Mouse (Mus musculus): ENCODE results near the gene Mok.
"Not testable (repeated sequence)": the region's sequence is repeated elsewhere in the genome, so short reads cannot be mapped to it uniquely, and the experiment has no call there.

Mok gene

DNA sequence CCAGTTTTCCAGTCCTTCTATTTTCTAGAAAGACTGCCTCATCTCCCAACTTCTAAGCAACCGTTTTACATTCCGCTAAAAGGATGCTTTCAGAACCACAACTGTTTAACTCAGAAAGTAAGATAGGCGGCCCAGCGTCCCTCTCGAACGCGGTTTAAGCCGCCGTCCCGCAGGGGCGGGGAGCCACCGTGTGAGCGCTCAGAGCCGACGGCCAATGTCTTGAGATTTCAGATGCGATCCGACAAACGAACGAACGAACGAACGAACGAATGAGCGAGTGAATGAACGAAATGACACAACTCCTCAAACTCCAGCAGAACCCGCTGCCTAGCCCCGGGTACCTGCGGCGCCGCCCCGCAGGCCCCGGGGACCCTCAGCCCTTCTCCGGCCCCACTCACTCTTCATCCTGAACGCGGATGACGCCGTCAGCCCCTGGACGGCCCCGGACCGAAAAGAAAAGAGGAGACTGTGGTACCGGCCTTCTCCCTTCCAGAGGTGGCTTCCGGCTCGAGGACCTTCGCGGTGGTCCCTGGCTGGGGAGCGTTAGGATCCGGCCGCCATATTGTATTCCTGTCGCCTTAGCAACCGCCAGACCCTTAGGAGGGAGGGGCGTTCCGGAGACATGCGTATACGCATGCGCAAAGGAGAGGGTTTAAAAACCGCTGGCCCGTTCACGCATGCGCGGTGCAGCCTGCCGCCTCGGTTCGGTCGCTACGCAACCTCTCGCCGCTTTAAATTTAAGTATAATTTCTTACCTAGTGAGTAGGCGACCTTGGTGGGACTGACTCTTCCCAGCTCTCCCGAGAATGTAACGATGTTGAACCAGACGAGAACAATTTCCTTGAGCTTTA, at the start of gene Mok:
TSS of gene Mok (minus strand) at position 592 of the 851 bp plus-strand sequence.
- DNase-seq (ENCODE audit: low spot score): peak; percentile 92

DNA sequence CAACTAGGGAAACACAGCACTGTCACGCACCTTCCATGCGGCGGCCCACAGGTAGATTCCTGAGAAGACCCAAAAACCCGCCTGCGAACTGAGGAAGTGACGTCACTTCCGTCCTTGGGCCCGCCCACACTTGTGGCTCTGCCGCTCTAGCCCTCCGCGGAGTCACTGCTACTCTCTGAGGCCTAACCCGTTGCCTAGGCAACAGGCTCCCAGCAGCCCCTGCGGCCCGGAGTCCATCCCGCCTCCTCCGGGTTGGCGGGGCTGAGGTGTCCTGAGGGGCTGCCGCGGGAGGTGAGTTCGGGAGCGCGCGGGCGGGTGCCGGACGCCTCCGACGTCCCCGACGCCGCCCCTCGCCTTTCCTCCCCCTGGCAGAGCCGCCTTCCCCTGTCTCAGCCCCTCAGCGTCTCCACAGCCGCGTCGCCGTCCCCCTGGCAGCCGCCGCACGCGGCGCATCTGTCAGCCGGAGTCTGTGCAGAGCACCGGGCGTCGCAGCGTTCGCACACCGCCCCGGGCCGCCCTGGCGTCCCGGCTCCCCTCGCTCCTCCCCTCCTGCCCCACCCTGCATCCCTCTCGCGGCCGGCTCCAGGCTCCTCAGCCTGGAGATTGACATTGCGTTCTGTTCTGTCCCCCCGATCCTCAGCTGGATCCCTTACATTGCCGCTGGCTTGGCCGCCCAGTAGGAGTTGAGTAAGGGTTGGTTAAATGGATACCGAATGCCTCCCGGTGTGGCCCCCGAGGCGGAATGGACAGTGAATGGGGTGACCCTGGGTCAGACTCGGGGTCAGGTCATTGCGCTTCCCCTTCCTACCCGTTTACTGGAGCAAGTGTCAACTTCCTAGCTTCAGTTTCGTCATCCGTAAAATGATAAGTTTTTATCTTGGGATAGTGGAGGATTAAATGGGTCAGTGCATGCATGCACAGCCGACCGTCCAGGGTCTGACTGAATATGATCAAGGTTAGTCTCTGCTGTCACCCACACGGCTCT, 48.6 kb upstream of the Mok start, which contains the start of the genes Cinp and Tecpr2:
TSS of gene Cinp (minus strand) at position 110 of the 985 bp plus-strand sequence.
TSS of gene Tecpr2 (plus strand) at position 229 of the 985 bp plus-strand sequence.
- peak; percentile 96 for DNase-seq (ENCODE audit: low spot score)

DNA sequence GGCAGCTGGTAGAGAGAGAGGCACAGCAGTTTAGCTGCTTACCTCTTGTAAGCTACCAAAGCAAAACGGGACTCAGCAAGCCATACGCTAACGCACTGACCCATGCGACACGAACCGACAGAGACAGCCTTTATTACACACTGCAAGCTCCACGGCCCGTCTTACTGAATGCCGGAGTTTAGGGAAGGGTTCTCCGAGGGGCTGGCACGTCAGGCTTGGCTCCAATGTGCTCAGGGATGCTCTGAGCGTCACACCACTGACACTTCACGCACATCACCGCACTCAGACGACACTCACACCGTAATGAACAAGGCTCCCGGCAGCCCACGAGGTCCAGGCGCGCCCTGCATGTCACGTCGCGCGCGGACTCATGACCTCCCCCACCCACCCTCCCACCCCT, 47.9 kb upstream of the Mok start:
- no peak for DNase-seq (ENCODE audit: low spot score)

DNA sequence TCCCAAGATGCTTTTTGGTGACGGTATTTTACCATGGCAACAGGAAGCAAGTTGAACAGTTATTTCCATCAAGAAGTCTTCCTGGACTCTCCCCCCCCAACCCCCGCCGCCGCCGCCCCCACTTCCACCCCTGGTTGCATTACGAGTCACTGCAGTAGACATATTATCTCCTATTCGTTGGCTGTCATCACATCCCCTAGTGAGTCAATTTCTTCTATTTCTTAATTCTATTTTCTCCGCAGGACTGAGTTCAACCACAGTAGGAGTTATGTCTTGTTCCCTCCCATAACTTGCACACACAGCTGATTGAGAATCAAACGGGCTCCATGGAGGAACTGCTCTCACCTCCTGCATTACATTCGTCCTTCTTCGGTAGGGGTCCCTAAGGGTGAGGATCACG, 47.4 kb upstream of the Mok start:
- no peak for DNase-seq (ENCODE audit: low spot score)

DNA sequence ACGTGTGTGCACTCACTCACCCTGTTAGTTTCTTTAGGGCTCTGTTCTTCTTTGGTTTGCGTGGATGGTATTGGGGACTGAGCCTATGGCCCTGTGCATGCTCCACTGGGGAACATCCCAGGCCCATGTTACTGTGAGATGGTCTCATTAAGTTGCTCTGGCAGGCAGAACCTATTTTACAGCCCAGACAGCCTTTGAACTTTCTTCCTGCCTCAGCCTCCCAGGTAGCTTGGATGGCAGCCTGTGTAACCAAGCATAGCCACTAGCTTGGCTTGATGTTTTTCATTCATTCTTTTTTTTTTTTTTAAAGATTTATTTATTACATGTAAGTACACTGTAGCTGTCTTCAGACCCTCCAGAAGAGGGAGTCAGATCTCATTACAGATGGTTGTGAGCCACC, 44.5 kb upstream of the Mok start:
- no peak for DNase-seq (ENCODE audit: low spot score)

DNA sequence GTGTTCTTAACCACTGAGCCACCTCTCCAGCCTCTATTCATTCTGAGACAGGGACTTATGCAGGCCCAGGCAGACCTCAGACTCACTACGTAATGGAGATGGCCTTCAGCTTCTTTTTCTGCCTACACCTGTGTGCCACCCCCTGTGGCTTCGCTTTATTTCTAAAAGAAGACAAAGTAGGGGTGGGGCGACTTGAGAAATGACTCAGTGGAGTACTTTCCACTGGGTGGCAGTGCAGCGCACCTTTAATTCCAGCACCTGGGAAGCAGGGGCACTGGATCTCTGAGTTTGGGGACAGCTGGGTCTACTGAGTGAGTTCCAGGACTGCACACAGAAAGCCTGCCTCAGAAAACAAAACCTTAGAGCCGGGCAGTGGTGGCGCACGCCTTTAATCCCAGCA, 41.6 kb upstream of the Mok start:
- no peak for DNase-seq (ENCODE audit: low spot score)

DNA sequence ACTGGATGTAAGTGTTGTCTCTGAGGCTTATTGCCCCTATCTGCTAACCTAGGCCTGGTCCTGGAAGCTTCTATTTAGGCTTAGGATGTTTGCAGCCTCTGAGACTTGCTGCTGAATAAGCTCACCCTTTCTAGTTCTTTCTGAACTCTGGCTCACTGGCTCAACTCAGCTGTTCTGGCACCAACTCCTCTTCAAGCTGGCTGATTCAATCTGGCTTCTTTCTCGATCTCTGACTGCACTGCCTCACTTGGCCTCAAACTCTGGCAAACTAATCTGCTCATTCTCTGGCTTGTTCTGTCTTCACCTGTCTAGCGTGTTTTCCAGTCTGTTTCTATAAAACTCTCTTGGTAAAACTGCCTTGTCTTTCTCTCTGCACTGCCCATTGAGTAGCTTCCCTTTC, 34.6 kb upstream of the Mok start:
- DNase-seq (ENCODE audit: low spot score): no peak

DNA sequence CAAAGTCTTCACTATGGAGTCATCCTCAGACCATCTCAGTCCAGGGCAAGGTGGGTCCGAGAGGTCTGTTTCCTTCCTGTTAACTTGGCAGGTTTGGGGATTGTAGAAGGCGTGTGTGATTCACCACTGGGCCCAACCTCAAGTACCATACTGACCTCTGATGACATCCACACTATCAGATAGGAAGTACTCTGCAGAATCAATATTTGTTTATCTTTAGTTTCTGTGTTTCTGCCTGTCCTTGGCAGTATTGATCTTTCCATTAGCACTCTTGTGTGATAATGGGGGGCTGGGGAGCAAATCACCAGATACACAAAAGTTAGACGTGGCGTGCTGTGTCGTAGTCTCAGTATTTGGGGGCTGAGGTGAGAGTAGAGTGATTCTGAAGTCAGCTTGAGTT, 30.5 kb upstream of the Mok start:
- peak; percentile 20 for DNase-seq (ENCODE audit: low spot score)

DNA sequence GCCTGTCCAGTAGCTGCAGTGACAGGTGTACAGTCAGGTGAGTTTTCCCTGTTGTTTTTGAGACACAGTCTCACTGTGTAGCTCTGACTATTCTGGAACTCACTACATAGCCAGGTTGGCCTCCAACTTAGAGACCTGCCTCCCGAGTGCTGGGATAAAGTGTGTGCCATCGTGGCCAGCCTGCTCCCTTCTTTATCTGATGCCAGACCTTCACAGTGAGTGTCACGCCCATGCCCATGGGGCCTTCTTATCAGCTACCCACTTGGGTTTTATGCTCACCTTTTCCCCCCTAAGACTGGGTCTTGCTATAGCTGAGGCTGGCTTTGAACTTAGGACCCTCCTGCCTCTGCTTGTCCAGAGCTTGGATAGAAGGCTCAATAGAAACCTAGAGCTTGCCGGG, 29.4 kb upstream of the Mok start:
- no peak for DNase-seq (ENCODE audit: low spot score)

DNA sequence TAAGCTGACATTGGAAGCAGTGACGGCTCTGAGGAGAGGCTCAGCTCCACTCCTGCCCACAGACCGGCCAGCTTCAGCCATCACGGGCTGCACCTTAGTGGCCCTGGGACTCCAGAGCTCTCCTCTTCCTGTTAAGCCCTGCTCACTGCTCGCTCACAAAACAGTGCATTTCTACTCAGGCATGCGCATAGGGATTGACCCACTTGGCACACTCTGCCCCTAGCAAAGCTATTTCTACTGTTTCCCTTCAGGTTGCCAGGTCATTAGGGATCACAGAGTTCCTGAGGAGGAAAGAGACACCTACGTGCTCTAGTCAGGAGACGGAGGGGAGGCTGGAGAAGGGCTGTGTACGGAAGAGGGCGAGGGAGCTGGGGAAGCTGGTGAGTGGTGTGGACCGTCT, 25.2 kb upstream of the Mok start:
- DNase-seq (ENCODE audit: low spot score): no peak

DNA sequence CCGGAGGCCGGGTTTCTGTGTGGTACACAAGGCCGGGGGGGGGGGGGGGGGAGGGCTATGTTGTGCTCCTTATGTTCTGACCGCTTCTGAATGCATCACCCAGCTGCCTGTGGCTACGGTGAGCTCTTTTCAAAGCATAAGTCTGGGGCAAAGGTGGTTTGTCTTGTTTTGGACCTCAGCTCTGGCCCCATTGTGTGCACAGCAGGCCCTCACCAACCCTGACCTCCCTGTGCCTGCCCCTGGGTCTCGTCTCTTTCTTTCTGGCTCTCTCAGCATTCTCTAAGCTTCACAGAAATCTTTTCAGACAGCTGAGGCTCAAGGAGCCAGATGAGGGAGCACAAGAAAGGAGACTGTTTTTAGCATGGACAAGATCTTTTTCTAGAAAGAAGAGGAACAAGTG, 24.8 kb upstream of the Mok start:
- no peak for DNase-seq (ENCODE audit: low spot score)

DNA sequence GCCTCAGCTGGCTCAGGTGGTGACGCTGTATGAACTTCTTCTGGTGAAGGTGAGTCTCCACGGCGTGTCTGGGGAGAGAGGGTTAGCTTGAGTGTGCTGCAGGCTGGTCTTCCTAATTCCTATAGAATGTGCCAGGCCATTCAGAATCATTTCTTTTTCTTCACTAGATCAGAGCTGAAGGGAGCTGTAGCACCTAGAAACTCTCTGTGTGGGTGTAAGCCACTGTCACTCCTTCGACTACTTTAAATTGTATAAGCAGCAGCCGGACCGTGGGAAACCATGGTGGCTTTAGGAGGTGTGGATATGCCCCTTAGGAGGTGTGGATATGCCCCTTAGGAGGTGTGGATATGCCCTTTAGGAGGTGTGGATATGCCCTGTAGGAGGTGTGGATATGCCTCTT, 23.3 kb upstream of the Mok start:
- DNase-seq (ENCODE audit: low spot score): no peak

DNA sequence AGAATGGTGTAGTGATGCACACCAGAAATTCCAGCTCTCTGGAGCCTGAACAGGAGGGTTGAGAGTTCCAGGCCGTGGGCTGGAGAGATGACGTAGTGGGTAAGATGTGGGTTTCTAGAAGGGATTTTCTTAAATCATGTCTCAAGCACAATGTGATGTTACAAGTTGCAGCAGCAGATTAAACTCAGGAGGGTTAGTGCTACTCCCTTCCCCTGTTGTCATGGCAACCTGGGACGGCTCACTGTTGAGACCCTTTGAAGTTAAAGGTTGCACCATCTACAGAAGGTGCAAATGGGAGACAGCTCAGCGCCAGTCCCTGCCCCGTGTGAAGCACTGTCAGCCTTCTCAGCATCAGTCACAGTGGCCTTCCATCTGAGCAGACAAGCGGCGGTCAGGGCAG, 20.5 kb upstream of the Mok start:
- DNase-seq (ENCODE audit: low spot score): no peak

DNA sequence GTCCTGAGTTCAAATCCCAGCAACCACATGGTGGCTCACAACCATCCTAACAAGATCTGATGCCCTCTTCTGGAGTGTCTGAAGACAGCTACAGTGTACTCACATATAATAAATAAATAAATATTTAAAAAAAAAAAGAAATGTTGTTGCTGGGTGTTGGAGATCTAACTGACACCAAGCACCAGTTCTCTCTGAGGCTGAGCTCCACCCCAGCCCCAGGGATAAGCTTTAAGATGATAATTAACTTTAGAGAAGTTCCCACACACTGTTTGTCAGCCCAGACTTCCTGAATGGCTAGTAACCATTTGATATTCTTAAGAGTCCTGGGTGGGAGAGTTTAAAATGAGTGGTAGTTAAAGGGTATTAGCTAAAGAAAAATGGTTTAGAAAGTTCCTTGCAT, 19.6 kb upstream of the Mok start:
- no peak for DNase-seq (ENCODE audit: low spot score)

DNA sequence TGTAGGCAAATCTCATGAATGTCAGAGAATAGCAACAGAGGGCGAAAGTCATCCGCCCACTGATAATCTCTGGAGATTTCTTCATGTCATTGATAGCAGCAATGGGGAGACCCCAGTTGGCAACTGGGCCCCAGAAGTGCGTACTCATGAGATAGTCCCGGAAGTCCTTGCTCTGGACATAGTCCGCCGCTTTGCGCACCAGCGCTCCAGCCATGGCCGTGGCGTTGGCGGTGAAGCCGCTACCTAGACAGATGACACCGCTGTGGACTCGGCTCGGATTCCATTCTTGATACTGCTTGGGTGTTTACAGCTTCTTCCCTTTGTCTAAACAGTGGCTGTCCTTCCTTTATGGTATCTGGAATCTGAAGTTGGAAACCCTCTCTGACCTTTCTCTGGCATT, 17.9 kb upstream of the Mok start:
- not testable (repeated sequence) for DNase-seq (ENCODE audit: low spot score)

DNA sequence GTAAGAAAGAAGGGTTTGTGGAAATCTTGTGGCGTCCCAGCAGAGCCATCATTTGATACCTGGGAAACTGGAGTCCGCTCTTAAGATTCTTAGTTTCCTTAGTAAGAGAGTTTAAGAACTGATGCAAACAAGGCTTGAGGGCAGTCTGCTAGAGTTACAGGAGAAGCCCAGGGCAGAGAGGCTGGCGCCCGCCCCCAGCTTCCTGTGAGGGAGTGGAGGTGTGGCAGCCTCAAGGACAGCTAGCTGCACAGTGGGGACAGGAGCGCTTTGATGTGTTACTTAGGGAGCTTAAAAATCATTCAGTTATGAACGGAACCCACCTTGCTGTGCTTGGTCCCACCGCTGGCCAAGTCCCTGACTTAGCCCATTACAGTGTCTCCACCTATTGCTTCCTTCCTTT, 16.5 kb upstream of the Mok start:
- no peak for DNase-seq (ENCODE audit: low spot score)

DNA sequence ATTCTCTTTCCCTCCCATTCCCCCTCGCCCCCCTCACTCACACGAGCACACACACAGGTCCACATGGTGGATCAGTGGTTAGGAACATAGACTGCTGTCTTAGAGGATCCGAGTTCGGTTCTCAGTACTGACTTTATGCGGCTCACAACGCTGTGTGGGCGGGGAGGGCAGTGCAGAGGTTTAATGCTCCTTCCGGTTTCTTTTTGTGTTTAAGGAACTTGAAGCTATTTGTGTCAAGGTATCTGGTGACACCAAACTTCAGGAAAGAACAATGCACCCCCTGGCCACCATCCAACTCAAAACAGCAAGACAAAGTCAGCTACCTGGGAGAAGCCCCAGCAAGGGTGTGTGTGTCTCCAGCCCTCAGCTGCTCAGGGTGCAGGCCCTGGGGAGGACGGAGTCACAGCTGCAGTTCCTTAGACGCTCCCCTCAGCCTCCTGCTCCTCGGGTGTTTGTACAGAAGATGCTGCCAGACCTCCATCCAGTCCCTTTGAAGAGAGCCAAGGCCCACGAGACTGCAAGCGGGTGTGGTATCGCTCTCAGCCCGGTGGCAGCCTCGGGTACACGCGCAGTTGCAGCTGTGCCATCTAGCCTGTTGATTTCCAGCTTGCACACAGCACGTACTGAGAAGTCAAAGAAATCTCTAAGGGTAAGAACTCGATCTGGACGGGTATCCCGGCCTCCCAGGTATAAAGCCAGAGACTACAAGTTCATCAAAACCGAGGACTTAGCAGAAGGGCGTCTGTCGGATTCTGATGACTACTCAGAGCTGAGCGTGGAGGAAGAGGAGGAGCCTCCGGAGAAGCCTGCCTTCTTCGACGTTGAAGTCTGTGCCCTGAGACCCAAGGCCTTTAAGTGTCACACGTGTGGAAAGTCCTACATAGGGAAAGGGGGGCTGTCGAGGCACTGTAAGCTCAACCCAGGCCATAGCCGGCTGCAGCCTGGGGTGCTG, 14.3 kb upstream of the Mok start:
- no peak for DNase-seq (ENCODE audit: low spot score)

DNA sequence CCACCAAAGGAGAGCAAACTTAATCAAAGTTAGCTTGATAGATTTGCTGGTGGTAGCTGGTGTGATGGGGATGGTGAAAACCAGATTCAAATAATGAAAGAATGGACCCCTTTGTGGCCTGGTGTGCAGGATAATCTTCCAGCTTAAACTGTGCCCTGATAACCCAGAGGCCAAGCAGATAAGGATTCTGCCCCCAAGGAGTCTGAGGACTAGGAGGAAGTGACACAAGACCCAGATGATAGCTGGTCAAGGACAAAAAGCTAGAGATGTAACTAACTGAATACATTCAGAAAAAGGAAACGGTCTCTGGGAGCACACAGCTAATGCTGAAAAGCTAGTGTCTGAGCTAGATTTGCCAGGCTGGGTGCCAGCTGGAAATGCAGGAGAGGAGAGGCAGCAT, 11.2 kb upstream of the Mok start:
- DNase-seq (ENCODE audit: low spot score): no peak

DNA sequence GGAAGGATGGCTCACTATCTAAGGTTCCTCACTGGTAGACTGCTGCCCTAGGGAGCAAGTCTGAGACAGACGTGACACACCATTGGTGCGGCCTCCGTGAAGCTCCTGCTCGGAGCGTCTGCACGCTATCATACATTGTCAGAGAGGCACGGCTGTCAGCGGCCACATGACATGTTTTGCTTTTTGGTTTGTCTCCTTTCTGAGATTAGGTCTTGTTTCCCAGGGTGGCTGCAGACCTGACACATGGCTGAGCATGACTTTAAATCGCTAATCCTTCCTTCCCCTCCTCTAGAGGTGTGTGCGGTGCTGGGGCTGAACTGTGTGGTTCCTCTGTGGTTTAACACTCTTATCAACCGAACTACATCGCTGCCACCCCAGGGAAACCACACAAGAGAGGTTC, 10.7 kb upstream of the Mok start:
- DNase-seq (ENCODE audit: low spot score): no peak

DNA sequence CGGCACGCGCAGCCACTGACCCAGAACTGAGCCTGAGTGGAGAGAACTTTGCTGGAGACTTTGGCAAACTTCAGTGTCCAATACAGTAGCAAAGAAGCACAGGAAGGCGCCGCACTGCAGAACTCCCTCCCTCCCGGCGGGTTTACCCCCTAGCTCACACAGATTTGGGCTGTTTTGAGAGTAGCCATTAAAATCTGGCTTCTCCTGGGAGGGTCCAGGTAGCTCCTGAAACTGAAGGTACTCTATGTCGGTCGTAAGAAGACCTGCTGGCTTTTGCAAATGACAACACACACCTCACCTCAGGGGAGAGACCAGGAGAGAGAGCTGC, 10.2 kb upstream of the Mok start:
- DNase-seq (ENCODE audit: low spot score): no peak

DNA sequence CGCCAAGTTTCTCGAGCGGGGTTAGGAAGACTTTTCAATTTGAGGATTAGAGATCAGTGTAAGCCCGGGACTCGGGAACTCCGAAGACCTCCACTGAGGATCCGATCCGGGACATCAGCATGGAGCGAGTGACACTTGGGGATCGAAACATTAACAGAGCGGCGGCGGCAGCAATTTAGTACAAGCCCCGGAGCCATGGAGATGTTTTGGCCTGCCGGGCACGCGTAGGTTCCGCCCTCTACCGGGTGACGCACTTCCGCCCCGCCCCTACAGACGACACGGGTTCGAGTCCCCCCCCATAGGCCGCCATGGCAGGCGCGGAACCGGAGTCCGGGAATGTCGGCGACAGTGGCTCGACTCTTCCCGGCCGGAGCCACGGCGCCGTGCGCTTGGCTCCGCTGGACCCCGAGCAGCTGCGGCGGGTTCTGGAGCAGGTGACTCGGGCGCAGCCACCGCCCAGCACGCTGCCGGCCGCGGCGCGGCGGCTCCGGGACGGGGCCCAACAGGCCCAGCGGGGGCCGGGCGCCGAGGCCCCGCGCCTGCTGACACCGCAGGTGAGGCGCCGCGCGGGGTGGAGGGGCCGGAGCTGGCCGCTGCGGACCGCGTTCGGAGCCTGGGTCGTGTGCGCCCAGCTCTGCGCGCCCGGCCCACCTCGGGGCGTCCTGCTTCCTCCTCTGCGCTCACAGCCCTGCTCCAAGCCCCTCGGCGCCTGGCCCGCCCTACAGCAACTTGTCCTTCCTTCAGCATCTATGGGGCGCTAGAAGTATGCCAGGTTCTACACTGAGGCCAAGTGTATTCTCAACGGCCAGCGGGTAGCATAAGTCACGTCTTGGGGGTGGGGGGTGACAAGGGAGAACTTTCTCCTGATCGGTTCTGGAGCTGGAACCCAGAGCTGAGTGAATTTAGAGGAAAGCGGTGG, 9.5 kb upstream of the Mok start, which contains the start of gene Zfp839:
TSS of gene Zfp839 (plus strand) at position 244 of the 919 bp plus-strand sequence.
- DNase-seq (ENCODE audit: low spot score): peak; percentile 84

All from yolk sac, embryonic 10.5 days (tissue).